Mouse (Mus musculus): ENCODE measurements around the gene Il10rb. TPM values are rescaled to one million over a fixed set of nuclear protein-coding genes. Genes with fewer than 3 reads are reported as not detected.

Gene Il10rb
- polyA plus RNA-seq, 1 experiment from 2014 or later = 123 TPM

DNA sequence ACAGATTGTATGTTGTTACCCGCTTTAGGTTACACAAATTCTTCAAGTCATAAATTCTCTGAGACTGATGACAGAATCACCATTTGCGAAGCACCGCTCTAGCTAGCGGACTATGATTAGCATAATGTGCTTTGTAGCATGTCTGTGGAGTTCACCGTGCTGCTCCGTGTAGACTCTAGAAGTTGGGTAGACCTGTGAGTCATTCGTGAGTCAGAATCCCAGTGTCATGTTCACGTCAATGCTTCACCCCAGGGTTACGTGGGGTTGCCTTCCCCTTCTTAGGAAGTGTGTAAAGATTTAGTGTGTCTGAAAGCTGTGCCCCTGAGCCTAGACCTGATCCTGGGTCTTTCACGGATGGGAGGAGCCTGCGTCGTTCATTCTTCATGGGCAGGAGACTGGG lies 7.9 kb upstream of the Il10rb start:
- Histone ChIP-seq H3K27me3 (replicated peaks; ENCODE audit: control insufficient read depth, insufficient read depth, low read length) (no peaks in the 10 kb centered on the region), H3K27ac (ENCODE audit: low read depth, low read length) (no peak overlapping the region), H3K9me3 (ENCODE audit: control insufficient read depth) (no peaks in the 10 kb centered on the region), H3K4me3 (ENCODE audit: low read depth, low read length) (no peak overlapping the region), H3K4me2 (replicated peaks; ENCODE audit: low read depth) (no peak overlapping the region), H3K9ac (ENCODE audit: low read depth, low read length) (no peak overlapping the region), H3K36me3 (ENCODE audit: control insufficient read depth, insufficient read depth) (peaks cover 15% of the 10 kb centered on the region; the same call in 1 of the 2 replicates), H3K4me1 (replicated peaks; ENCODE audit: control insufficient read depth, insufficient read depth, low read length) (no peaks in the 10 kb centered on the region)
- 89% methylated on average over 12 of the region's 12 CpGs for WGBS
- no peak for TF ChIP-seq CTCF (IDR thresholded peaks at IDR 0.05; ENCODE audit: low read depth)
- ATAC-seq = no peak

- Histone ChIP-seq H3K36me3 (ENCODE audit: control insufficient read depth, insufficient read depth) (peaks cover 11% of the 10 kb centered on the region; the same call in 1 of the 2 replicates), H3K4me3 (ENCODE audit: low read depth, low read length) (no peak overlapping the region), H3K4me2 (replicated peaks; ENCODE audit: low read depth) (no peak overlapping the region), H3K27me3 (replicated peaks; ENCODE audit: control insufficient read depth, insufficient read depth, low read length) (no peaks in the 10 kb centered on the region), H3K9me3 (ENCODE audit: control insufficient read depth) (no peaks in the 10 kb centered on the region), H3K9ac (ENCODE audit: low read depth, low read length) (no peak overlapping the region), H3K27ac (ENCODE audit: low read depth, low read length) (no peak overlapping the region), H3K4me1 (replicated peaks; ENCODE audit: control insufficient read depth, insufficient read depth, low read length) (no peaks in the 10 kb centered on the region)
- WGBS = 92% methylated on average over 7 of the region's 7 CpGs
- no peak for ATAC-seq
- no peak for TF ChIP-seq CTCF (IDR thresholded peaks at IDR 0.05; ENCODE audit: low read depth)
Observed at GRCm38 (mm10) chr16:91398944-91399343, 7.0 kb upstream of the Il10rb start.

GRCm38 (mm10) chr16:91401569-91402165 lies 4.3 kb upstream of the Il10rb start:
- H3K27me3 ChIP-seq (replicated peaks; ENCODE audit: control insufficient read depth, insufficient read depth, low read length) = no peaks in the 10 kb centered on the region
- no peak overlapping the region for H3K4me2 ChIP-seq (replicated peaks; ENCODE audit: low read depth)
- TF ChIP-seq CTCF (IDR thresholded peaks at IDR 0.05; ENCODE audit: low read depth) = no peak
- 0 out of 2 replicates have a peak, but pooled peaks cover 3% of the 10 kb centered on the region for H3K4me1 ChIP-seq (replicated peaks; ENCODE audit: control insufficient read depth, insufficient read depth, low read length)
- H3K27ac ChIP-seq (ENCODE audit: low read depth, low read length) = no peak overlapping the region
- no peak overlapping the region for H3K9ac ChIP-seq (ENCODE audit: low read depth, low read length)
- H3K36me3 ChIP-seq (ENCODE audit: control insufficient read depth, insufficient read depth) = peaks cover 7% of the 10 kb centered on the region; the same call in 1 of the 2 replicates
- ATAC-seq = no peak
- no peak overlapping the region for H3K4me3 ChIP-seq (ENCODE audit: low read depth, low read length)
- no peaks in the 10 kb centered on the region for H3K9me3 ChIP-seq (ENCODE audit: control insufficient read depth)
- 69% methylated on average over 6 of the region's 6 CpGs for WGBS

DNA sequence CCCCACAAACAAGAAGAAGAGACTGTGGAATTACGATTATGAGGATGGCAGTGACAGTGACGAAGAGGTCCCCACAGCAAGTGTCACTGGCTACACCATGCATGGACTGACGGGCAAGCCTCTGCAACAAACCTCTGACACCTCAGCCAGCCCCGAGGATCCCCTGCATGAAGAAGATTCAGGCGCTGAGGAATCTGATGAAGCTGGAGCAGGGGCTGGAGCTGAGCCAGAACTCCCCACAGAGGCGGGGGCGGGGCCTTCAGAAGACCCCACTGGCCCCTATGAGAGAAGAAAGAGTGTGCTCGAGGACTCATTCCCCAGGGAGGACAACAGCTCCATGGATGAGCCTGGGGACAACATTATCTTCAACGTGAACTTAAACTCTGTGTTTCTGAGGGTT lies 2.2 kb upstream of the Il10rb start:
- no peak for ATAC-seq
- Histone ChIP-seq H3K9me3 (ENCODE audit: control insufficient read depth) (no peaks in the 10 kb centered on the region), H3K27ac (ENCODE audit: low read depth, low read length) (no peak overlapping the region), H3K4me2 (replicated peaks; ENCODE audit: low read depth) (no peak overlapping the region), H3K36me3 (ENCODE audit: control insufficient read depth, insufficient read depth) (peaks cover 9% of the 10 kb centered on the region; the same call in 1 of the 2 replicates), H3K9ac (ENCODE audit: low read depth, low read length) (no peak overlapping the region), H3K4me3 (ENCODE audit: low read depth, low read length) (no peak overlapping the region), H3K27me3 (replicated peaks; ENCODE audit: control insufficient read depth, insufficient read depth, low read length) (no peaks in the 10 kb centered on the region), H3K4me1 (replicated peaks; ENCODE audit: control insufficient read depth, insufficient read depth, low read length) (0 out of 2 replicates have a peak, but pooled peaks cover 3% of the 10 kb centered on the region)
- no peak for TF ChIP-seq CTCF (IDR thresholded peaks at IDR 0.05; ENCODE audit: low read depth)
- WGBS = 81% methylated on average over 9 of the region's 9 CpGs

DNA sequence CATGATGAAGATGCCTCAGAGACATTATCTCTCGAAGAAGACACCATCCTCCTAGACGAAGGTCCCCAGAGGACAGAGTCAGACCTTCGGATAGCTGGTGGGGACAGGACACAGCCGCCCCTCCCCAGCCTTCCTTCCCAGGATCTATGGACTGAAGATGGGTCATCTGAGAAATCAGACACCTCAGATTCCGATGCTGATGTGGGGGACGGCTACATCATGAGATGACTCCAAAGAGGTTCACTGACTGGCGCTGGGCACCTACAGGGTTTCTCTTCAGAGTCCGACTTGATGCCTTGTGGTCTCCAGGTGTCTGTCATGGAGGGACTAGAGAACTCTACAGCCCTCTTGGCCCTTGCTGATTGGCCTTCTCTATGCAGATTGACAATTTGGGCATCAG lies 1.8 kb upstream of the Il10rb start:
- no peaks in the 10 kb centered on the region for H3K27me3 ChIP-seq (replicated peaks; ENCODE audit: control insufficient read depth, insufficient read depth, low read length)
- no peaks in the 10 kb centered on the region for H3K9me3 ChIP-seq (ENCODE audit: control insufficient read depth)
- WGBS = 95% methylated on average over 8 of the region's 8 CpGs
- no peak overlapping the region for H3K4me3 ChIP-seq (ENCODE audit: low read depth, low read length)
- no peak overlapping the region for H3K4me2 ChIP-seq (replicated peaks; ENCODE audit: low read depth)
- TF ChIP-seq CTCF (IDR thresholded peaks at IDR 0.05; ENCODE audit: low read depth) = no peak
- H3K36me3 ChIP-seq (ENCODE audit: control insufficient read depth, insufficient read depth) = peaks cover 10% of the 10 kb centered on the region; the same call in 1 of the 2 replicates
- no peak overlapping the region for H3K27ac ChIP-seq (ENCODE audit: low read depth, low read length)
- no peak overlapping the region for H3K9ac ChIP-seq (ENCODE audit: low read depth, low read length)
- ATAC-seq = no peak
- 0 out of 2 replicates have a peak, but pooled peaks cover 3% of the 10 kb centered on the region for H3K4me1 ChIP-seq (replicated peaks; ENCODE audit: control insufficient read depth, insufficient read depth, low read length)

- TF ChIP-seq CTCF (IDR thresholded peaks at IDR 0.05; ENCODE audit: low read depth) = no peak
- ATAC-seq = no peak
- no peak overlapping the region for H3K9ac ChIP-seq (ENCODE audit: low read depth, low read length)
- H3K4me1 ChIP-seq (replicated peaks; ENCODE audit: control insufficient read depth, insufficient read depth, low read length) = 0 out of 2 replicates have a peak, but pooled peaks cover 3% of the 10 kb centered on the region
- WGBS = 79% methylated on average over 10 of the region's 10 CpGs
- no peaks in the 10 kb centered on the region for H3K9me3 ChIP-seq (ENCODE audit: control insufficient read depth)
- peaks cover 10% of the 10 kb centered on the region; the same call in 1 of the 2 replicates for H3K36me3 ChIP-seq (ENCODE audit: control insufficient read depth, insufficient read depth)
- no peak overlapping the region for H3K27ac ChIP-seq (ENCODE audit: low read depth, low read length)
- H3K4me2 ChIP-seq (replicated peaks; ENCODE audit: low read depth) = peak overlapping the region; percentile 87; the same call in 1 of the 2 replicates
- H3K27me3 ChIP-seq (replicated peaks; ENCODE audit: control insufficient read depth, insufficient read depth, low read length) = no peaks in the 10 kb centered on the region
- H3K4me3 ChIP-seq (ENCODE audit: low read depth, low read length) = peak overlapping the region; percentile 85; the same call in 1 of the 2 replicates
Observed at GRCm38 (mm10) chr16:91404828-91405577, 961 bp upstream of the Il10rb start.
